Mouse (Mus musculus): ENCODE data around the gene Cyth2.

GRCm38 (mm10) chr7:45793240-45793639 lies 21.1 kb downstream of the Cyth2 start:
- TF ChIP-seq EP300 (IDR thresholded peaks at IDR 0.05; ENCODE audit: insufficient read depth, low read depth, low read length) (no peak), POLR2A (IDR thresholded peaks at IDR 0.05; ENCODE audit: insufficient read depth, low read depth, low read length) (no peak), CTCF (IDR thresholded peaks at IDR 0.05) (no peak)
